Mouse (Mus musculus): ENCODE measurements around the gene Rpl13a. TPM values are rescaled to one million over a fixed set of nuclear protein-coding genes. Genes with fewer than 3 reads are reported as not detected.

Rpl13a gene
- total RNA-seq, 2 experiments from 2014 or later: 552 to 624 TPM

- Histone ChIP-seq H3K4me3 (no peak overlapping the region), H3K27ac (peak overlapping the region; percentile 88)
- no peak for DNase-seq
- intact Hi-C loops (cut with DNase I): no loop called here
- TF ChIP-seq CTCF (IDR thresholded peaks at IDR 0.05): no peak
Observed at GRCm38 (mm10) chr7:45076501-45076900, 52.1 kb downstream of the Rpl13a start.

Small RNA genes lying within 50 kb of the gene (microRNA-seq; reads per million reads assigned to microRNA genes)
- gene Mir150: 1,419 reads per million, percentile 80 among the genes with 10 or more reads in this experiment
- gene Mir5121: 13.7 reads per million, percentile 11 among the genes with 10 or more reads in this experiment
- gene Mir7055: not detected

Other genes with a start within 250 kb of the Rpl13a start
- 10 to 100 TPM; 53.1 to 68.5 TPM for gene Med25, start 236.0 kb downstream of the Rpl13a start, total RNA-seq (2021)
- 10 to 100 TPM; 16.4 to 18.6 TPM for gene Fuz, start 232.7 kb downstream of the Rpl13a start, total RNA-seq (2021)
- gene Ap2a1, start 199.3 kb downstream of the Rpl13a start, total RNA-seq (2021): 10 to 100 TPM; 59.1 to 62.6 TPM
- gene Tsks, start 185.6 kb downstream of the Rpl13a start, total RNA-seq (2021): not detected
- gene Cpt1c, start 153.9 kb downstream of the Rpl13a start, total RNA-seq (2021): 1 to 10 TPM in 1 of 2 experiments, under 1 TPM in 1; 0.92 to 2.3 TPM
- gene Prmt1, start 142.2 kb downstream of the Rpl13a start, total RNA-seq (2021): 100 to 1,000 TPM; 126 to 136 TPM
- 10 to 100 TPM; 18.4 to 18.9 TPM for gene Irf3, start 131.1 kb downstream of the Rpl13a start, total RNA-seq (2021)
- 1 to 10 TPM; 7.6 to 9.7 TPM for gene Bcl2l12, start 130.0 kb downstream of the Rpl13a start, total RNA-seq (2021)
- 10 to 100 TPM; 41.7 to 44.3 TPM for gene Scaf1, start 112.4 kb downstream of the Rpl13a start, total RNA-seq (2021)
- gene Rras, start 110.8 kb downstream of the Rpl13a start, total RNA-seq (2021): 10 to 100 TPM; 22.6 to 25.5 TPM
- gene Prr12, start 75.9 kb downstream of the Rpl13a start, total RNA-seq (2021): 10 to 100 TPM; 12.8 to 16.1 TPM
- gene Nosip, start 66.3 kb downstream of the Rpl13a start, total RNA-seq (2021): 10 to 100 TPM; 30.2 to 32.9 TPM
- gene Prrg2, start 66.1 kb downstream of the Rpl13a start, total RNA-seq (2021): 10 to 100 TPM in 1 of 2 experiments, 1 to 10 TPM in 1; 8.1 to 11.0 TPM
- gene Rcn3, start 36.5 kb downstream of the Rpl13a start, total RNA-seq (2021): 10 to 100 TPM in 1 of 2 experiments, 1 to 10 TPM in 1; 7.2 to 20.2 TPM
- 10 to 100 TPM; 33.6 to 38.5 TPM for gene Fcgrt, start 24.9 kb downstream of the Rpl13a start, total RNA-seq (2021)
- 100 to 1,000 TPM; 457 to 518 TPM for gene Rps11, start 4.3 kb downstream of the Rpl13a start, total RNA-seq (2021)
- under 1 TPM in 1 of 2 experiments, not detected in 1; 0.26 TPM for gene Gm45713, start 7.5 kb upstream of the Rpl13a start, total RNA-seq (2021)
- gene Flt3l, start 7.7 kb upstream of the Rpl13a start, total RNA-seq (2021): 1 to 10 TPM; 2.2 to 3.3 TPM
- gene Pih1d1, start 25.5 kb upstream of the Rpl13a start, total RNA-seq (2021): 10 to 100 TPM; 34.7 to 39.7 TPM
- 10 to 100 TPM; 11.6 to 15.1 TPM for gene Aldh16a1, start 25.8 kb upstream of the Rpl13a start, total RNA-seq (2021)
- under 1 TPM; 0.31 to 0.36 TPM for gene Slc17a7, start 35.2 kb upstream of the Rpl13a start, total RNA-seq (2021)
- gene Gfy, start 50.8 kb upstream of the Rpl13a start, total RNA-seq (2021): not detected
- gene Pth2, start 52.2 kb upstream of the Rpl13a start, total RNA-seq (2021): not detected
- not detected for gene Ccdc155, start 76.1 kb upstream of the Rpl13a start, total RNA-seq (2021)
- not detected for gene Dkkl1, start 83.4 kb upstream of the Rpl13a start, total RNA-seq (2021)
- 1 to 10 TPM; 2.6 to 4.1 TPM for gene Tead2, start 87.0 kb upstream of the Rpl13a start, total RNA-seq (2021)
- 1 to 10 TPM in 1 of 2 experiments, under 1 TPM in 1; 0.69 to 1.3 TPM for gene Cd37, start 110.4 kb upstream of the Rpl13a start, total RNA-seq (2021)
- not detected for gene Slc6a16, start 112.3 kb upstream of the Rpl13a start, total RNA-seq (2021)
- gene Slc6a21, start 148.8 kb upstream of the Rpl13a start, total RNA-seq (2021): not detected
- 10 to 100 TPM; 33.9 to 34.7 TPM for gene Trpm4, start 205.0 kb upstream of the Rpl13a start, total RNA-seq (2021)
- gene Hrc, start 206.5 kb upstream of the Rpl13a start, total RNA-seq (2021): 1,000 to 10,000 TPM in 1 of 2 experiments, 100 to 1,000 TPM in 1; 818 to 1,018 TPM
- under 1 TPM; 0.08 to 0.10 TPM for gene Ppfia3, start 238.3 kb upstream of the Rpl13a start, total RNA-seq (2021)
- not detected for gene Lin7b, start 241.8 kb upstream of the Rpl13a start, total RNA-seq (2021)

Measured in gastrocnemius, adult 2 months (tissue).